Mouse (Mus musculus) layer of hippocampus, postnatal 36 days (tissue): ENCODE results near the gene Lpin1. TPM values are rescaled to one million over a fixed set of nuclear protein-coding genes. Genes with fewer than 3 reads are reported as not detected.
A peak's percentile ranks its signal among the peaks of the same experiment; 100 is the strongest.

Experiments
- DNase-seq, 2 experiments: peaks; one replicate each; pipeline ENCODE4 v3.0.0; 2022
- total RNA-seq, 2 experiments: library from RNA; stranded (reverse); gene quantifications; 2 replicates each; pipeline ENCODE4 v1.2.3; 2021

The Lpin1 gene
- total RNA-seq, 2 experiments from 2014 or later, result 25.1 to 26.3 TPM

DNA sequence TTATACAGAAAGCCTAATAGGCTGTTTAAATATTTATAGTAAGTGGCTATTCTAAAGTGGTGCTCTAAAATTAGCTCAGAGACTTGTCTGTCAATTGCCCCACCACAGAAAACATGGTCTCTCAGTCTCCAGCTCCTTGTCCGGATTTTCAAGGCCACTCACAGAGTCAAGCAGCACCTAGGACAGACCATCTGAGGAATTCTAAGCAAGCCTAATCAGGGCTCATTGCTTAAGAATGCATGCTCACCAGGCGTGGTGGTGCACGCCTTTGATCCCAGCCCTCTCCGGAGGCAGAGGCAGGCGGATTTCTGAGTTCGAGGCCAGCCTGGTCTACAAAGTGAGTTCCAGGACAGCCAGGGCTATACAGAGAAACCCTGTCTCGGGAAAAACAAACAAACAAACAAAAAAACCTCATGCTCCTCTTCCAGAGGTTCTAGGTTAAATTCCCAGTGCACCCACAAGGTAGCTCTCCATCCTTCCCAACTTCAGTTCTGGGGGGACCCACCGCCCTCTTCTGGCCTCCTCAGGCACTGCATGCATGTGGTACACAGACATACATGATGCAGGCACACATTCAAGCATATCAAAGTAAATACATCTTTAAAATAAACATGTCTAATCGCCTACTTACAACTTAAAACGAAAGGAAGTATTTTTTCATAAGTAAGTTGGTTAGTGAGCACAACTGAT is 40.2 kb downstream of the Lpin1 start:
- DNase-seq, result no peak

DNA sequence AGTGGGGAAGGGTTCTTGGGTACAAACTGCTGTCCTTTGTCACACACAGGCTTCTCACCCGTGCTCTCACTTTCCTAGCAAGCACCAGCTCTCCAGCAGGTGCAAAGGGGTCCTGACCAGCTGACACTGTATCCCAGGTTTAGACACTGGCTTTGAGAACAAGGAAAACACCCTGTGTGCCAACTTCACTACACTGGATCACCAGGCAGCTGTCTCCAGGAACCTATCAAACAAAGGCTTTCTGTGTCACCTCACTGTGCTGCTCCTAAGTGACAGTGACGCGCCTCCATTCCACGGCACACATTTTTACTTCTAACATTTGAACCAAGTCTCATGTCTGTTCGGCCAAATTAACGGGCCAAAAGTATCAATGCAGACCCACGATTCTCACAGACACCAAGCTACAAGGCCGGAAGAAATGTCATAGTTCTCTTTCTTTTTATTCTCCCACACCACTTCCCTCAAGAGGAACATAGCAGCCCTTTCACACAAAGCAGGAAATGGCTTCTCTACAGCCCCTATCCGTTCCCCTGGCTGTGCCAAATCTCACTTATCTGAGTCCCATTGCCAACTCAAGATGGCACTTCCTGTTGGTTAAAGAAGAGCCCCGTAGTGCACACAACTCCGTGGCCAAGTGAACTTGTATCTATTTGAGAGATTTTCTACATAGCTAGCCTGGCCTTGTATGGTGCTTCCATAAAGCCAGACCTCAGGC is 41.7 kb downstream of the Lpin1 start:
- no peak for DNase-seq

DNA sequence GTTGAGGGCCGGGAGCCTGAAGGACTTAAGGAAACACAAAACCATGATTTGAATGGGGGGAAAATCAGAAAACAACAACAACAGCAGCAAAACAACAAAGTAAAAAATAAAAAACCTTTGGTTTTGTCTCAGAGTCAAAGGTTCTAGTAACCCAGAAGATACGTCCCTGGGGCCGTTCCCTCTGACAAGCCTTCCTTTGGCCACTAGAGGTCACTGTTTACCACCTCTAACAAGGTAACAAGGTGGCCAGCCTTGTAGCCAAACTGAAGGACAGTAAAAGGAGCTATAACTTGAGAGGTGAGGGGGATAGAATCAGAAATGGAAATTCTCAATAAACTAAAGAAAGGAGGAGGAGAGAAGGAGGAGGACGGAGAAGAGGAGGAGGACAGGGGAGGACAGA is 42.3 kb downstream of the Lpin1 start:
- DNase-seq, result peak in 1 of 2 experiments; percentile 43

DNA sequence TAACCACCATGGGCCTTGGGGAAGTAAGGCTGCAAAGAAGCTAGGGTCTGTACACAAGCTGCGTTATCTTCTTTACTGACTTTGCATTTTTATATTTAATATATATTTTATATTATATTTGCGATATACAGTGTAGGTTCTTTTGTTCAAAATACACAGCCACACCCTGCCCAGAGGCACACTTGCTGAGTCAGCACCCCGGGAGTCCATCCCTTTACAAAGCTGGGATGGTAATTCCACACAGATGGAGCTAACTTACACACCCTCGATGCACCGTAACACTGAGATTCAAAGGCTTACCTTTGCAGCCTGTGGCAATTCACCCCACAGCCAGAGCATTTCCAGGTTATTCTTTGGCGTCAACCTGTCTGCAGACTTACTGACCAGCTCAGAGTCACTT is 42.7 kb downstream of the Lpin1 start:
- DNase-seq, result no peak

DNA sequence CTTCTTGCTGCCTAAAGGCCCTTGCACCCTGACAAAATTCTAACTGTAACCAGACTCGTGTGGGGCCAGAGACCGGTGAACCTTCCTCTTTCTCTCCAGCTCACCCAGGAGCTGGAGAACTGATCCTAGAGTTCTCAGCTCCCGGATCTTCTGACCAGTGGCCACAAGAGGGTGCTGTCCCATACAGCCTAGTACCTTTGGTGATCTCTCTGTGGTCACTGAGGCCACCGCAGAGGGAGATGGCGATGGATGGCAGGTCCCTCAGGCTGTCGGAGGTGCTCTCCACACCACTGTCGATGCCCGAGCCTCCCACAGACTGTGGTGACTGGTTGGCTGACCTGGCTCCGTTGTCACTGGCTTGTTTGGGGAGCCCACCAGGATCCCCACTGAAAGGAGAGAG is 47.3 kb downstream of the Lpin1 start:
- no peak for DNase-seq

DNA sequence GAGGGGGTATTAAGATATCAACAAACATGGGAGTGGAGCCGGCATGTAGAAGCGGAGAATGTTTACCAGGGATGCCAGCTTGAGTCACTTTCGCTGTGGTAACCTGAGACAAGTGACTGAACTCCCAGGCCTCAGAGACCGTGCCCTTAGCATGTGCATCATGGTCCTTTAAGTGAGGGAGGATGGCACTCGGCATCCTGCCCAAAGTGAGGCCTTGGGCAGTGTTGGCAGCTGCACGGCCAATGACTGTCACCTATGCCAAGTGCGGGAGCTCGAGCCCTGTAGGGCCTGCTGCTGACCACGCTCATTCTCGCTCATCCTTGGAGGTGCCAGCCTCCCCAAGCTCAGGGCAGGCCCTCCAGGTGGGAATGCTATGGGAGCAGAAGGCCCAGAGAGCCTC is 48.1 kb downstream of the Lpin1 start:
- DNase-seq, result no peak

DNA sequence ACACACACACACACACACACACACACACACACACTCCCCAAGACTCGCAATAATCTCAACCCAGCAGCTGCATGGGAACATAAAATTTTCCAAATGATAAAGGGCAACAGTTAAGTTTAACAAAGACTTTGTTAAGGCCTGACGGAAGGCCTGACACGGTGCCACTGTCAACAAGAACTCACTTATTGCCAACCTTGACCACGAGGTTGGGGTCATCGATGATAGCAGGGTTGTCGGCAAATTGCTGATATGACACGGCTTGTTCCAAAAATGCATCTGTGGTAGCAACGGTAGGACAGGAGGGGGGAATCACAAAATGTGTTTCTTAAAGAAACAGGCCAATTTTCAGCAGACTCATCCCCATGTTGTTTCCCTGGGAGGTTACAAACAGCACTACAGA is 48.6 kb downstream of the Lpin1 start:
- DNase-seq, result no peak

DNA sequence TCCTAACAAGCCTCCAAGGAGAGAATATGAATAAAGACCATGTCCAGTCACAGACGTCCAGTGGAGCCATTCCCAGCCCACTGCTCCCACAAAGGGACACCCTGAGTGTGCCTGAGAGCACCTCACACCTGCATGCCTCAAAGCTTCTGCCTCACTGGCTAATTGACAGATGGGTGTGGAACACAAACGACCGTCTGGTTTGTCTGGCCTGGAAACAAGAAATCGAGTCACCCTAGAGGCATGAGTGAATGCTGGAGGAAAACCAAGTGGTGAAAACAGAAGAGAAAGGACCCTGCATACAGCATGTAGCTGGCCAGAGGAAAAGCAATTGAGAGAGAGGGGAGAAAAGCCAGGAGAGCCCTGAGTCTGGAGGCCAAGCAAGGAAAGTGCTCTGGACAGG is 53.5 kb downstream of the Lpin1 start:
- no peak for DNase-seq

DNA sequence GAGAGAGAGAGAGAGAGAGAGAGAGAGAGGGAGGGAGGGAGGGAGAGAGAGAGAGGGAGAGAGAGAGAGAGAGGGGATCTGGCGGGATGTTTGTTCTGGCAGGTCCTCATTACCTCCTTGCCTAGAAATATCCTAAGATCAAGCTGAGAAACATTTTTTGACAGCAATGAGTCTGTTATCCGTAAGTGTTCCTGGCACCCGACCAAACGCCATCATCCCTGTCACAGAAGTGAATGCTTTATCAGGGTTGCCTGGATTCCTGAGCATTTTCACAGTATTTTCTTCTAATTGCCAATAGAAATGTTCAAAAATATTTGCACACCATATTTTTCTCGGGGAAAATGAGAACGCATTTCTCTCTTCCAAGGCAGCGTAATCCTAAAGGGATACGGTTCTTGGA is 56.6 kb downstream of the Lpin1 start:
- DNase-seq, result no peak

DNA sequence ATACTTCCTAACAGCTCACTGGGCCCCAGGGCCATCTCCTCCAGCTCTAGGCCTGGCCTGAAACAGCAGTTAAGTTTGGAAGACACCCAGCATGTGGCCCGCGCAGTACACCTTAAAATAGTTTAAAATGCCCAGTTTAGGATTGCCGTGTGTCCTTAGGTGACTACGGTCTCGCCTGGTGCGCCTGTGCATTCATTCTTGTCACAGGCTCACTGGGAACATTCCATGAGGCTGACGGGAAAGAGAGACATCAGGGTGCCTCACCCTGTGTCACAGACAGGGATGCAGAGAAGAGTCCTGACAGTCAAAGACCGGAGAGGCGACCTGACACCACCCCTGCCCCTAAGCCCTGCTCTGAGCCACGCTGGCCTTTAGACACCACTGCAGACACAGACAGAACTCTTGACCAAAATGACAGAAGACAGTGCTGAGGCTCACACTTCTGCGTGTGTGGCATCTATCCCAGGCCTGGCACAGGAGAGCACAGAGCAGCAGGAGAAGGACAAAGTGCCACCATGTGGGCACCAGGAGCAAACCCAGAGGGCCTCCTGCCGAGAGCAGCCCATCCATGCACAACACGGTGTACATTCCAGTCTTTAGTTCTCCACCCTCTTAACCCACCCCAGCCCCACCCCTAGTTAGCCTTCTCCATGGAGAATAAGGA is 58.5 kb downstream of the Lpin1 start:
- no peak for DNase-seq

DNA sequence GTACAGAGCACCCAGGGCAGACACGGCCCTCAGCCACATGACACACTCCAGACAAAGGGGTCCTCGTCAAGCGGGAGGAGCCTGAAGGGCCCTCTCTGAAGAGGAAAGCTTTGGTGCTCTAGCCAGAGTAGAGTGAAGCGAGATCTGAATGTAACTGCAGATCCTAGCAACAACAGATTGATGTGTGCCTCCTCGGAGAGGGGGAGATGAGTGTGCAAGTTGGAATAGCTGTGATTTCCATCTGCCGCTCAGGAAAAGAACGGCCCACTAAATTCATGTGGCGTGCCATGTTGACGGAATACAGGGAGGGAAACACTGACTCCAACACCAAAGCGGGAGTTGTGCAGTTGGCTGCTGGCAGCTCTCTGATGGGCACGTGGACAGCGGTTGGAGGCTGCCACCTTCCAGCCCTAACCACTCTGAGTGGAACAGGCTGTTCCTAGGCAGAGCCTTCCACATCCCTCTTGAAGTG is 59.7 kb downstream of the Lpin1 start:
- peak; percentile 73 to 78 for DNase-seq

DNA sequence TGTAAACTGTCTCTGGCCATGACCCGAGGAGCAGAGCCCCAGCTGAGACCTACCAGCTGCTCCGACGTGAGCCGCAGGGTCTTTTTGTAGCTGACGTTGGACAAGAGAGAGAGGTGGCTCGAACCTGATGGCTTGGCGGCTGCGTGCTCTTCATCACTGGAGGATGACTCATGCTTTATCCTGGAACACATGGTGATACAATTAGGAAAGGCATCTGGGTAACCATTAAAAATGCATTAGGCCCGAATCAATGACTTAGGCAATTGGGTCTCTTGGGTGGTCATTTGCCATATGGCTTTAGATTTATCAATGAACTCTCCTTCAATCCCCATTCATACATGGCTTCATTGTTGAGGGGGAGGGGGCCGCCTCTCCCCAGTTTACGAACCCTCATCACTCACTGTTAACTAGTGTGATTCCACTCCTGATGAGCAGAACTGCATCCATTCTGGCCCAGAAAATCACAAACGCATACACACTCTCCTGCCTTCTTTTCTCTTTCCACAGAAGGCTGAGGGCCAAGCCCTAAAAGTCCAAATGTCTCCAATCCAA is 61.9 kb downstream of the Lpin1 start:
- DNase-seq, result no peak

DNA sequence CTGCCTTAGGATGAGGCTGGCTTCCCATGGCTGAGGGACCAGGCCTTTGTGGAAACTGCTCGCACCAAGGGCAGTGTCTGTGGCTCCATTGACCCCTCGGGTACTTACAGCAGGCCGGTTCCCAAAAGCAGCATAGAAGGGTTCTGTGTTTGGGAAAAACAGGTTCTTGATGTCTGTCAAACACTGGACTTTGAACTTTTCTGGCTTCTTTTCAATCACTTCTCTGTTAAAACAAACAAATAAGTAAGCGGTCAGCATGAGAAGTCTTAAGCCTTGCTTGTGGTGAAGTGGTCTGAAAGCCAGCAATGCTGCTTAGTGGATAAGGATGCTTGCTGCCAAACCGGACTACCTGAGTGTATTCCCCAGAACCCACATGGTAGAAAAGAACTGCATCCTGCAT is 69.2 kb downstream of the Lpin1 start:
- no peak for DNase-seq

DNA sequence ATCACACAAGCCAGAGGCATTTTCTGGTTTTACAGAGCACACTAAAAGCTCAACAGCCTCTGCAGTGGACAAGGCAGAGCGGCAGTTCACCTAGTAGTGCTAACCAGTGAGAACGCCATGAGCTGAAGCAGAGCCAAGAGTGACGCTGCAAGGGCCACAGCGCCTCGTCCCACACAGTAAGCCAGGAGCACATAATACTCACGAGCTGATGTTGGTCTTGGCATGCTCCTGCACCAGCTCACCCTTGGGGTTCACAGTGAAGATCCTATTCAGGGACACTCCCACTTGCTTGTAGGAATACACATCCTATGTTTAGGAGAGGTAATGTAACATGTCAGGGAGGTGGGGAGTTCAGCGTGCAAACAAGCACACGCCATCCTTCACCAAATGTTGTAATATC is 70.1 kb downstream of the Lpin1 start:
- DNase-seq, result no peak

DNA sequence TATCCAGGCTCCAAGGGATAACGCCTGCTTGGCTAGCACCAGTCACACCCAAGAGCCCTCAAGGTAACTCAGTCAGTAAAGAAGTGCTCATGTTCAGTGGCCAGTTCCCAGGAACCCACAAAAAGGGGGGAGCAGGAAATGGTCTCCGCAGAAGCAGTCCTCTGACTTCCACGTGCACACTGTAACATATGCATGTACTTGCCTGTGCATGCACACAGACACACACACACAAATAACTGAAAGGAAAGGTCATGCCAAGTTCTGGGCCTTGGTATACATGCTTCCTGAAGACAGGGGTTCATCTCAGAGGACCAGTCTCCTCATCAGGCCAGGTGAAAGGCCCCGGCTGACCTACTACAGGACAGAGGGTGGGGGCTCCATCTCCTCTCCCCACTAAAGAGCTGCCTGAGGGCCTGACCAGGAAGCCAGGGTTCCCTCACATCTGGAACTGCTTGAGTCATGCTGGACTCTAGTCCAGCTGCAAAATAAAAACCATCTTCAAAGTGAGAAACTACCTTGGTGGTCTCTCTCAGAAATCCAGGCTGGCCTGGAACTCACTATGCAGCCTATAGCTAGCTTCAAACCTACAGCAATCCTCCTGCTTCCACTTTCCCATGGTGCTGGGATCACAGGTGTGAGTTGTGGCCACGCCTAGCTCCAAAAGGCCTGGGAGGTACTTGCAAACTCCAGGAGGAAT is 70.7 kb downstream of the Lpin1 start:
- DNase-seq, result no peak

DNA sequence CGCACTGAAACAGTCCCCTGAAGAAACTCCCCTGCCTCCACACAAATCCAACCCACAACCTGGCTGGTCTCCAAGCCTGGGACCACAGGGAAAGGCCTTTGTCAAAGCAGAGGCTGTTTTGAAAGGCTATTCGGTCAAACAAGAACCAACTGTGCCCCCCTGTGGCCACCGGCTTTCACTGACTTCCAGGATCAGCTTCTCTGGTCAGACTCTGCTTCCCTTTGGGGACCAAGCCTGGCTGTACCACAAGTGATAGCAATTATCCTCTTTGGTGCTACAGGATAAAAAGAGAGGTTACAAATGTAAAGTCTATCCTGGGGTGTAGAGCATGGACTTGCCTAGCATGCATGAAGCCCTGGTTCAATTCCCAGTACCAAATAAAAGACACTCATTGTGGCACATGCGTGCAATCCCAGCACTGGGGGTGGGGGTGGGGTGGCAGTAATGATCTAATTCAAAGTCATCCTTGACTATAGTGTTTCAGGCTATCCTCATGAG is 77.4 kb downstream of the Lpin1 start:
- peak; percentile 79 to 82 for DNase-seq

DNA sequence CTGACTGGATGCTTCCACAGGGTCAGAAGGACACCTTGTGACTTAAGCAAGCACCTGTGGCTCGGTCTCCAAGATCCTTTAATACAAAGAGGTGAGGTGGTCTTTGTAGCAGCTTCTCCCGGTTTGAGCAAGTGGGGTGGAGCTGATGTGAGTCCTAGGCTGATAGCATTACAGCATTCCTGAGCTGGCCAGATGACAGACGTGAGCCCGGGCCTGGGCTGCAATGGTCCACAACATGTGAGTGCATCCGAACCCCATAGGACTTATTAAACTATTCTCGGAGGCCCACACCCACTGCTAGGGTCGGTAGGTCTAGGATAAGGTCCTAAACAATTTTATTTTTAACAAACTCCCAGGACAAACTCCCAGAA is 77.9 kb downstream of the Lpin1 start:
- DNase-seq, result no peak

DNA sequence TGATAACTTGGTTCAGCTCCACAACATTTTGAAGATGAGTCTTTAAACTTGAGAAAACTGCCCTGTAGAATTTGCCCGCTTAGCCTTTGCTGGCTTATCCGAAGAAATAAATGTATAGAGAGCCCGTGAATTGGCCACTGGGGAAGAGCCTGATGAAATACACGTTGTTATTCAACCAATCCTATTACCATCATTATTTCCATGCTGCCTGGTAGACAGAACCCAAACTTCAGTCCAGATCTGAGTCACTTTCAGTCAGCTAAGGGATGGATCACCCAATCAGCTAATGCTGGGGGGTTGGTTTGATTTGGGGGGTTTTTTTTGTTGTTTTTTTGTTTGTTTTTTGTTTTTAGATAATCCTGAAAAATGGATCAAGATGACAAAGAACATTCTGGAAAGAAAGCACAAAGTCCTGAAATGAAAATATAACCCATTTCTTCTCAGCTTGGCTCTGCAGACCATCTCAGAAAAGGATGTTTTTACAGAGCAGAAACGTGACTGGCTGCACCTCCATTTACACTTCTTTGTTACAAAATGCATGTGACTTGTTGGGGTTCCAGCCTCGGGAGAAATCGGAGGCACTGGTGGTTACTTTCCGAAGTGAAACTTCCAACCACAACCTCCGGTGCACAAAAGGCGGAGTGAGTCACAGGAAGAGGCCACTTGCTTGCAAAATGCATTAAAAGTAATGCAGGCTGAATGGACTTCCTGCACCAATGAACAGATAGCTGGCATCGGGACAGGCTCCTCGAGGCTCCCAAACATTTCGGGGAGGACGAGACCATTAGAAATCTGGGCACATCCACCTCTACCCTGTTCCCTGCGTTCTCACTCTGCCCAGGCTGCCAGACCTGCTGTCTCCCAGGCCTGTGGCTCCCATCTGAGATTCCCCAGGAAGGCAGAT is 78.6 kb downstream of the Lpin1 start:
- no peak for DNase-seq

DNA sequence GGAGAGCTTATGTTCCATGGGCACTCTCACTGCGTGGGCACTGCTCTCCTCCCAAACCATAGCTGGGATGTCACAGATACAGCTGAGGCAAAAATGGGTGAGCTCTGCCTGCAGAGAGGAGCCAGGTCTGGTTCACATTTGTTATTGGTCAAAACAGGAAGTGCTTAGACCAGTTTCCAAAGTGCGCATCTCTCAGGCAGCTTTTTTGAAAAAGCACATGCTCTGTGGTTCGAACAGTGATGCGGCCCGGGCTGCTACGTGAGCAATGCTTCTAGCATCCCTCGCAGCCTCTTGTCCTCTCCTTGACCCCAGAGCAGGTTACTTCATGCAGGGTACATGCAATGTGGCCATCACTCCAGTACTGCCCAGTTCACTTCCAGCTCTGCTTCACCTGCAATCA is 82.1 kb downstream of the Lpin1 start:
- no peak for DNase-seq

DNA sequence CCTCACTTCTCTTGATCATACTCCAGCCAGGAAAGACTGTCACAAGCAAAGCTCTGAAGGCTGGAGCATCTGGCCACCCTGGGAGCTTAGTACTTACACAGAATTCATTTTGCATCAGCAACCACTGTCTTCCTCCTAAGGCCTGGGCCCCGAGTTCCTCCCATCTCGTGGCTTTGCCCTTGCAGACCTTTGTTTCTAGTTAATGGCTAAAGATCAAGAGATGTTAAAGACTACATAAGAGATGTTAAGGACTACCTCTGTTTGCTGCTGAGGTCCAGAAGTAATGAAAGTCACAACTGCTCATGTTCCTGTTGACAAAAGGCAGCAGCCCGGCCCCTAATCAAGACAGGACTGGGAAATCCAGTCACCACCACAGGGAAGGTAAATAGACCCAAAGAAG is 82.8 kb downstream of the Lpin1 start:
- no peak for DNase-seq

DNA sequence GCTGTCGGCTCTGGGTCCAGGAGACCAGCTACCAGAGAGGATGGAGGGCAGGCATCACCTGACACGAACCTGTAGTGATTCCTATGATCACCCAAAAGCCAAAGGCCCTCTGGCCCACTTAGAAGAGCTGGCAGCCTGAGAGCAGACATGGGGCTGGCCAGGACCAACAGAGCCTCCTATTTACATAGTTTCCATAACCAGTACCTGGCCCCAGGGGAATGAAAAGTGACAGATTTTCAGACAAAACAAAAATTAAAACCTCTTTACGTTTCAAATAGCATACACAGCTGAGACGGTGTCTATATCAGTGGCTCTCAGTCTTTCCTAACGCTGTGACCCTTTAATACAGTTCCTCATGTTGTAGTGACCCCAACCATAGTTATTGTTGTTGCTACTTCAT is 83.9 kb downstream of the Lpin1 start:
- DNase-seq, result no peak

DNA sequence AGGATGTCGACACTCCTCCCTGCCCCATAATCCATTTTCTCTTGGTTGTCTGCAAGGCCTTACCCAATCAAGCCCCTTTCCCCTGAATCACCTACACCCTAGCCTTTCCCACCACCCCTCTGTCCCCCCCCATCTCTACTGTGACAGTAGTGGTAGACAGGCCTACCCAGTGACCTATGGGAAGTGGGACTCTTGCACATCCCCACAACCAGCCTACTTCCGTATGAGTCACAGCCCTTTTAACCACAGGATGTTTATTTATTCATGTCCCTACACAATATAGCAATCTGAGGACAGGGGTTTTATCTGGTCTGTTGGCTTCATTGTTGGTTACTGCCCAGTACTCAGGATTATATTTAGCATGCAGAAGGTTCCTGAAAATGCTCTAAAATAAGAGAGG is 84.6 kb downstream of the Lpin1 start:
- no peak for DNase-seq
